Mouse (Mus musculus): ENCODE results near the gene Srarp.

Gene Srarp

DNA sequence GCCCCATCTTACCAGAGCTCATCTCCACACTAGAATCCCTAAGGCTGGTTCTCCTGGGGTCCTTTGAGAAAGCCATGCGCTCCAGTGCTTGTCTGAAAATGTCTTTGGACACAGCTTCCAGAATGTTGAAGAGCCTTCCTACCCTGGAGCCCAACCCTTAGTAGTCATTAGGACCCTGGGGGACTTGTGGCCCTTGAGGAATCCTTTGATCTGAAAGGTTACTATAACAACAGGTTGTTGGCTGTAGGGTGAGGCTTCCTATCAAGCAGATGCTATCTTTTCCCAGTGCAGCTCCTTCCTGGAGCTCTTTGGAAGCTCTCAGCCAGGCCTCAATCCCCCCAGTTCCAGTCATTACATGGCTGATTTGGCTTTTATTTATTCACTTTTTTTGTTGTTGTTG, at the start of gene Srarp:
Gene Srarp, minus strand, starts transcription at position 132 of the 400 bp plus-strand sequence.
- DNase-seq (ENCODE audit: low spot score in 2 of 2) = no peak

GRCm38 (mm10) chr4:141484071-141484470, 48.2 kb upstream of the Srarp start:
- DNase-seq (ENCODE audit: low spot score in 2 of 2) = no peak

DNA sequence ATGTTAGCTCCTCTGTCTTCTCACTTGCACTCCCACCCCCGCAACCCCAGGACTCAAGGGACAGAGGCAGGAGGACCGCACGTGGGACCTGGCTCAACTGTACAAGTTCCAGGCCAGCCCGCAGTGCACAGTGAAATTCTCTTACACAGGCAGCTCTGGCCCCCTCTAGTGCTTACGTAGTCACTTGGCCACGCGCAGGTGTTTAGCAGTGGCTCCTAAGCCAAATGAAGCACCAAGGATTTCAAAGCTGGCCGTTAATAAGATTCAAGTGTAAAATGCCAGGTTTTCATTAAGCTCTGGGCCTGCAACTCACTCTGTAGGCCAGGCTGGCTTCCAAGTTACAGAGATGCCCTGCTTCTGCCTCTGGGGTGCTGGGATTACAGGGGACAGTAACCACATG, 43.5 kb upstream of the Srarp start:
- no peak for DNase-seq (ENCODE audit: low spot score in 2 of 2)

DNA sequence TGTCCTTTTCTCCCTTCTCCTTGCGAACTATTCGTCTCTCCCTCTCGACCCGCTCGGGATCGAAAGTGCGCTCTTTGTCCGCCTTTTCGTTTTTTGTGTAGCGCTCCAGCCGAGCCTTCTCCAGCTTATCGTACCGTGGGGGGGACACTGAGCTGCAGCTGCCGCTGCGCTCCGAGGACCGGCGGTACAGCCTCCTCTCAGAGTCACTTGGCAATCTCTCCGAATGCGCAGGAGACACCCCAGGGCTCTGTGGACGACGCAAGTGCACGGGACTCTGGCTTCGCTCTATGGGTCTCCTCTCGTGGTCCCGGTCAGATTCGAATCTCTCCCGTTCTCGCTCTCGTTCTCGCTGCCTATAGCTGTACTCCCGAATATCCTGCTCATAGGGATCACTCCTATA, 42.9 kb upstream of the Srarp start:
- no peak for DNase-seq (ENCODE audit: low spot score in 2 of 2)

DNA sequence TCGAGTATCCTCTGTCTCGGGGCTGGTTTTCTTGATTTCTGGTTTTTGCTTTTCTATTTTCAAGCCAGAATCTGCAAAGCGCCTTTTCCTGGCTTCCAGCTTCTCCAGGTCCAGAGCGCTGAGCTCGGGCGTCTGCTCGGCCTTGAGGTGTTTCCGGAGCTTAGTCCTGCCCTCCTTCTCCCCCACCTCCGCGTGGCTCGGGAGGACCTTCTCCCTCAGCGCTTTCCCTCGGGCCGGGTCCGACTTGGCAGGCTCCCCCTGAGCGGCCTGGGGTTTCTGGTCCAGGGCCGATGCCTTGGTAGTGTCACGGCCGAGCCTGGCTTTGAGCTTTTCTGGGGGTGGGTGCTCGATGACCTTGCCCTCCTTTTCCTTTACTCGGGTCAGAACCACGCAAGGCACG, 42.3 kb upstream of the Srarp start:
- no peak for DNase-seq (ENCODE audit: low spot score in 2 of 2)

DNA sequence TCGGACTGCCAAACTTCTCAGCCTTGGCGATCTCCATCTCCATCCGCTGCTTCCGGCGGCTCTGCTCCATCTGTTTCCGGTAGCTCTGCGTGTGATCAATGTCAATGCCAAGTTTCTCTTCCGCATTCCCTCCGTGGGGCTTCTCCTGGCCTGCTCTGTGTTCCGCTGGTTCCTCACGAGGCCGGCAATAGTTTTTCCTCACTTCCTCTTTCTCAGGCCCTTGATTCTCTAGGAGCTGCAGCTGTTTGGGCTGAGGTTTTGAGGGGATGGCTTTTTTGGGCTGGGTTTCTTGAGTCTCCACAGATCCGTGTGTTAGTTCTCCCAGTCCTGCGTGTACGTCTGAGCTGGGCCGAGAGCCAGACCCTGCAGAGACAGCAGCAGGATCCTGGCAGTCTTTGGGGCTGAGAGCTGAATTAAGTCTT, 41.8 kb upstream of the Srarp start:
- peak in 1 of 2 experiments; percentile 57 for DNase-seq (ENCODE audit: low spot score in 2 of 2)

DNA sequence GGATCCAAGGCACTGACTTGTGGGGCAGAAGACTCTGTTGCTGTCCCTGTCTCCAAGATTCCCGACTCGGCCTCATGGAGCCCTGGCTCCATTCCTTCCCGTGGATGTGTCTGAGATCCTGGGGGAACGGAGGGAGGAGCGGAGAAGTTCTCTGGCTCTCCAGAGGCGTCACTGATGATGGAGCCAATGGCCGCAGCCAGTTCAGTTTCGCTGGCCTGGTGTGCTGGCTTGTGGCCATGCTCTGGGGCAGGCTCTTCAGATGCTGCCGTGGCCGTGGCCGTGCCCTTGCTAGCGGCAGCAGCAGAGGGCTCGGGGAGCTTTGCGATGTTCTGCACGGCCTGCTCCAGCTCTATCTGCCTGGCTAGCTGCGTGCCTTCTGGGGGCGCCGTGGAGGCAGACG, 38.5 kb upstream of the Srarp start:
- DNase-seq (ENCODE audit: low spot score in 2 of 2) = no peak

DNA sequence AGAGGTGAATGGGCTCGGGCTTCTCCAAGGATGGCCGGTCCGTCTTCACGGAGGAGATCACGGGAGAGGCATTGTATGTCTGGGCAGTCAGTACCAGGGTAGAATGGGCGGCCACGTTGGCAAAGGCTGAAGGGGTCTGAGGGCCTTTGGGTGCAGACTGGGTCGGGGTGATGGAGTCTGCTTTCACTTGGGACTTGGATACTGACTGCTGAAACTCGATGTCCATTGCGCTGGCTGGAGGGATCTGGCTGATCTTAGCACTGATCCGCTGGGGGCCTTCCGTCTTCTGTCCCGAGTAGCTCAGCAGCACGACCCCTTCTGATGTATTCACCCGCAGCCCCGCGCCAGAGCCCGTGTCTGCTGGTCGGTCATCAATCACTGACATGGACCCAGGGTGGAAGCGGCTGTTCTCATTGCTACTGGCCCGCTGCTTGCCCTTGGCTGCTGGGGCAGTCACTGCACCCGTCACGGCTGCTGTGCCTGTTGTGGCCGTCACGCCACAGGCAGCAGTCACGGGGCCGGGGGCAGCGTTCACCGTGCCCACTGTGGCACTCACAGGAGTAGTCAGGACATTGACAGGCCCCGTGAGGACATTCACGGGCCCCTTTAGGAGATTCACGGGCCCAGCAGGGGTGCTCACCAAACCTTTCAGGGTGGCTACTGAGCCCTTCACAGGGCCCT, 36.9 kb upstream of the Srarp start:
- peak in 1 of 2 experiments; percentile 61 for DNase-seq (ENCODE audit: low spot score in 2 of 2)

DNA sequence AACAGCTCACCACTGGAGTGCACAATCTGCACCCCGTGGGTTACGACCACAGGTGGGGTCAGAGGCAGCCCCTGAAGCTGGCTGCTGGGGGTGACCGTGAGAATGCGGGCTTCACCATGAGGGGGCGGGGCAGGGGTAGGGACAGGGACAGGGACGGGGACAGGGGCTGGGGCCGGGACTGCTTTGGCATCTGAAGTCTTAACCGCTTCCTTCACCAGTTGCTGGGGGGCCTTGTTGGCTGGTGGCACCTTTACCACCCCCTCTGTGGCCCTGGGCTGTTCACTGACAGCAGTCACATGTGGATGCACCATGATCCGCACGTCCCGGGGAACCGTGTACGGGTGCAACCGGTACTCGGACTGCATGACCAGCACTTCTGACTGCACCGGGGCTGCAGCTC, 35.6 kb upstream of the Srarp start:
- no peak for DNase-seq (ENCODE audit: low spot score in 2 of 2)

- DNase-seq (ENCODE audit: low spot score in 2 of 2) = peak in 1 of 2 experiments; percentile 51
These were observed 33.4 kb upstream of the Srarp start for GRCm38 (mm10) chr4:141469343-141469742.

DNA sequence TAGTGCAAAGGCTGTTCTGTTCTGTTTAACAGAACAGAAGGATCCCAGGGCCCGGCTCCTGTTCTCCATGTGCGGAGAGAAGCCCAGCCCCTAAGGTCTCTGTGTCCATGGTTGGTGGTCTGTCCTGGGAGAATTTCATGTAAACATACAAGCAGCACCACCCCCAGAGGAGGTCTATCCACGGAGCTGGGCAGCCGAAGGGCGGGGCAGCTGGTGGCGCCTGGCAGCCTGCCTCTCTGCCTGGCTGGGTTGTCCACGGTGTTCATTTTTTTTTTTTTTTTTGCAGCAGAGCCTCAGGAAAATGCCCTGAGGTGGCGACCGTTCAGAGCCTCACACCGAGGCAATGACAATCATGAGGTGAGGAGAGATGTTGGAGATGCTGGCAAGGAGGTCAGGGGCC, 32.7 kb upstream of the Srarp start:
- peak in 1 of 2 experiments; percentile 59 for DNase-seq (ENCODE audit: low spot score in 2 of 2)

GRCm38 (mm10) chr4:141467581-141467927, 31.6 kb upstream of the Srarp start:
- peak in 1 of 2 experiments; percentile 58 for DNase-seq (ENCODE audit: low spot score in 2 of 2)

DNA sequence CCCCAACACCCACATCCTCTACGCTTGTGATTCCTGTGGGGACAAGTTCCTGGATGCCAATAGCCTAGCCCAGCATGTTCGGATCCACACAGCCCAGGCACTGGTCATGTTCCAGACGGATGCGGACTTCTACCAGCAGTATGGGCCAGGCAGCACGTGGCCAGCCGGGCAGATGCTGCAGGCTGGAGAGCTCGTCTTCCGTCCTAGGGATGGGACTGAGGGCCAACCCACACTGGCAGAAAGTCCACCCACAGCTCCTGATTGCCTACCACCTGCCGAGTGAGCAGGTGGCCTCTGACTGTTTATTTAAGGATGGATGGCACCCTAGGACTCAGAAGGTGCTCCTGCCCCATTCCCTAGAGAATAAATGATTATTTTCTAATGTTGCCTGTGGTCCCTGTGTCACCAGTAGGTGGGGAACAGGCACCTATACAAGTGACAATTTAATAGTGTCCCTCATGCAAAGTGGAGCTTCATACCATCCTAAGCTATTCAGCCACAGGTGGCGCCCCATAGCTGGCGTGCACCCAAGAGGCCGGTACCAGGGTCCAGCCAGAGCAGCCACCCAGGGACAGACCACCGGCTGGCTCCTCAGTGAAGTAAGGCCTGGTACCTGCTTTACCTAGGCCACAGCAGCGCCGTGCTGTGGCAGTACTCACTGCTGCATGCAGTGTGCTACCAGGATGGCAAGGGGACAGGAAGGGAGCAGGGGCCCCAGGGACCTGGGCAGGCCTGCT, 31.1 kb upstream of the Srarp start:
- DNase-seq (ENCODE audit: low spot score in 2 of 2) = peak in 1 of 2 experiments; percentile 57

- DNase-seq (ENCODE audit: low spot score in 2 of 2) = peak in 1 of 2 experiments; percentile 55
These were observed 30.4 kb upstream of the Srarp start for GRCm38 (mm10) chr4:141466289-141466795.

- peak in 1 of 2 experiments; percentile 58 for DNase-seq (ENCODE audit: low spot score in 2 of 2)
These were observed 29.8 kb upstream of the Srarp start for GRCm38 (mm10) chr4:141465512-141466288.

- DNase-seq (ENCODE audit: low spot score in 2 of 2) = no peak
These were observed 28.8 kb upstream of the Srarp start for GRCm38 (mm10) chr4:141464722-141465121.

DNA sequence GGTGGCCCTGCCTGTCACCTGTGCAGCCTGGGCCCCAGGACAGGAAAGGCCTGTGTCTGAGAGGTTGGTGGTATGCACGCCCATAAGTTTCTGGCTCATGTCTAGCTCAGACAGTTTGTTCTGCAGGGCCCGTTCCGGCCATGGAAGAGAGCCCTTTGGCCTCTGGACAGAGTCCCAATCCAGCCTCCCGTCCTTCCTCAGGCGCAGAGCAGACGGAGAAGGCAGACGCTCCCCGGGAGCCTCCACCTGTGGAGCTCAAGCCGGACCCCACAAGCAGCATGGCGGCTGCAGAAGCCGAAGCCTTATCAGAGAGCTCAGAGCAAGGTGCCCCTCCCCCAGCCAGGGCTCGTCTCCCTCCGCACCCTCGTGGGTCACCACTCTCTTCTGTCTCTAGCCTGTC, 27.6 kb upstream of the Srarp start:
- no peak for DNase-seq (ENCODE audit: low spot score in 2 of 2)

- DNase-seq (ENCODE audit: low spot score in 2 of 2) = no peak
These were observed 25.7 kb upstream of the Srarp start for GRCm38 (mm10) chr4:141461576-141461975.

- no peak for DNase-seq (ENCODE audit: low spot score in 2 of 2)
These were observed 25.2 kb upstream of the Srarp start for GRCm38 (mm10) chr4:141461088-141461487.

- no peak for DNase-seq (ENCODE audit: low spot score in 2 of 2)
These were observed 24.6 kb upstream of the Srarp start for GRCm38 (mm10) chr4:141460481-141460880.

- DNase-seq (ENCODE audit: low spot score in 2 of 2) = no peak
These were observed 23.9 kb upstream of the Srarp start for GRCm38 (mm10) chr4:141459766-141460165.

GRCm38 (mm10) chr4:141458888-141459287, 23.0 kb upstream of the Srarp start:
- no peak for DNase-seq (ENCODE audit: low spot score in 2 of 2)

Data from urinary bladder, postnatal 4 days (tissue).